Mouse (Mus musculus): ENCODE data around the gene Map1a.

The Map1a gene

GRCm38 (mm10) chr2:121288901-121289729 is at the start of gene Map1a:
Gene Map1a, plus strand, starts transcription at chr2:121289600.
- peak; percentile 99 for DNase-seq

GRCm38 (mm10) chr2:121244099-121244498 is 45.3 kb upstream of the Map1a start:
- no peak for DNase-seq

- DNase-seq, result no peak
Observed at GRCm38 (mm10) chr2:121249758-121250157, 39.6 kb upstream of the Map1a start.

- DNase-seq, result no peak
Observed at GRCm38 (mm10) chr2:121268446-121268845, 21.0 kb upstream of the Map1a start.

- DNase-seq, result no peak
Observed at GRCm38 (mm10) chr2:121270521-121271235, 18.7 kb upstream of the Map1a start.

- peak; percentile 95 for DNase-seq
Observed at GRCm38 (mm10) chr2:121271236-121271927, 18.0 kb upstream of the Map1a start, which contains the start of gene Trp53bp1. Gene Trp53bp1, minus strand, starts transcription at chr2:121271407.

GRCm38 (mm10) chr2:121271928-121272516 is 17.4 kb upstream of the Map1a start:
- DNase-seq, result no peak

GRCm38 (mm10) chr2:121287850-121288249 is 1.6 kb upstream of the Map1a start:
- DNase-seq, result peak; percentile 42

- DNase-seq, result no peak
Observed at GRCm38 (mm10) chr2:121289730-121290540, 535 bp downstream of the Map1a start.

- DNase-seq, result peak; percentile 31
Observed at GRCm38 (mm10) chr2:121292316-121293013, 3.1 kb downstream of the Map1a start.

GRCm38 (mm10) chr2:121294182-121294581 is 4.8 kb downstream of the Map1a start:
- peak; percentile 82 for DNase-seq

GRCm38 (mm10) chr2:121294753-121295607 is 5.6 kb downstream of the Map1a start:
- DNase-seq, result peak; percentile 87

GRCm38 (mm10) chr2:121295608-121296571 is 6.5 kb downstream of the Map1a start:
- DNase-seq, result peak; percentile 83

- peak; percentile 71 for DNase-seq
Observed at GRCm38 (mm10) chr2:121296754-121297231, 7.4 kb downstream of the Map1a start.

GRCm38 (mm10) chr2:121297701-121298100 is 8.3 kb downstream of the Map1a start:
- peak; percentile 64 for DNase-seq

GRCm38 (mm10) chr2:121298131-121298530 is 8.7 kb downstream of the Map1a start:
- peak; percentile 76 for DNase-seq

GRCm38 (mm10) chr2:121299471-121299870 is 10.1 kb downstream of the Map1a start:
- peak; percentile 64 for DNase-seq

- DNase-seq, result peak; percentile 79
Observed at GRCm38 (mm10) chr2:121300036-121300435, 10.6 kb downstream of the Map1a start.

GRCm38 (mm10) chr2:121308997-121309416 is 19.6 kb downstream of the Map1a start:
- DNase-seq, result no peak

Measured in cerebellum, adult 9-11 months (tissue).